Mouse (Mus musculus) hindbrain, embryonic 14.5 days (tissue): ENCODE measurements around the gene Elob. TPM values are rescaled to one million over a fixed set of nuclear protein-coding genes. Genes with fewer than 3 reads are reported as not detected.

Experiments used
- ATAC-seq: fragments of 200-750 bp; cut with Nextera tagmentation; 2 replicates; pipeline ENCODE4 v1.8.0; 2017; ENCODE audit warnings: moderate number of reproducible peaks, mild to moderate bottlenecking, moderate TSS enrichment, moderate library complexity; ENCODE audit not compliant: low FRiP score
- DNase-seq: peaks from one replicate; pipeline ENCODE4 v3.0.0-alpha.2; 2015; ENCODE audit warnings: low spot score
- H3K27ac ChIP-seq: fragments of 300-500 bp; sonication (generic); 2 replicates; pipeline ENCODE4 v1.5.1; 2014; ENCODE audit warnings: mild to moderate bottlenecking, moderate library complexity
- H3K27me3 ChIP-seq: fragments of 300-500 bp; sonication (generic); 2 replicates; pipeline ENCODE4 v1.6.1; 2014; ENCODE audit warnings: mild to moderate bottlenecking, low read length, mixed read lengths; ENCODE audit not compliant: control insufficient read depth, insufficient read depth
- H3K36me3 ChIP-seq: fragments of 300-500 bp; sonication (generic); replicated peaks from 2 replicates; pipeline ENCODE4 v1.6.1; 2014; ENCODE audit not compliant: control insufficient read depth, insufficient read depth
- H3K4me1 ChIP-seq: fragments of 300-500 bp; sonication (generic); replicated peaks from 2 replicates; pipeline ENCODE4 v1.6.1; 2014; ENCODE audit warnings: antibody characterized with exemption, low read length, mixed read lengths; ENCODE audit not compliant: control insufficient read depth, insufficient read depth
- H3K4me2 ChIP-seq: fragments of 300-500 bp; sonication (generic); replicated peaks from 2 replicates; pipeline ENCODE4 v1.6.1; 2014; ENCODE audit warnings: mild to moderate bottlenecking, moderate library complexity
- H3K4me3 ChIP-seq: fragments of 300-500 bp; sonication (generic); replicated peaks from 2 replicates; pipeline ENCODE4 v1.5.1; 2014; ENCODE audit warnings: mild to moderate bottlenecking, low read length
- H3K9ac ChIP-seq: fragments of 300-500 bp; sonication (generic); 2 replicates; pipeline ENCODE4 v1.6.1; 2014
- H3K9me3 ChIP-seq: fragments of 300-500 bp; sonication (generic); 2 replicates; pipeline ENCODE4 v1.6.1; 2016; ENCODE audit warnings: low read length; ENCODE audit not compliant: control insufficient read depth
- whole genome bisulfite sequencing: fragments of 180-500 bp; shearing (Covaris S2); extraction: QIAGEN DNeasy Blood & Tissue Kit; methylation state at CpG from one replicate; pipeline ENCODE4 v1.1.7; 2014; 5-methylcytosine and 5-hydroxymethylcytosine counted together
- polyA plus RNA-seq: library from polyadenylated mRNA; unstranded; fragments of >200 nt; fragmentation: Nextera tagmentation; extraction: Ambion mirVana; gene quantifications from 2 replicates; pipeline ENCODE4 v1.2.1, GENCODE M21; 2014

Gene Elob
- polyA plus RNA-seq, 1 experiment from 2014 or later: 1,404 TPM

GRCm38 (mm10) chr17:23828271-23829001, 500 bp downstream of the Elob start:
- H3K4me3 ChIP-seq: peak overlapping the region; percentile 89
- H3K9me3 ChIP-seq: no peaks in the 10 kb centered on the region
- peaks cover 6% of the 10 kb centered on the region; the same call in 1 of the 2 replicates for H3K27me3 ChIP-seq
- ATAC-seq (peak; percentile 80), DNase-seq (peak; percentile 47)
- peaks cover 22% of the 10 kb centered on the region for H3K4me1 ChIP-seq
- peaks cover 42% of the 10 kb centered on the region for H3K36me3 ChIP-seq
- 1% methylated on average over 45 of the region's 47 CpGs for WGBS
- peak overlapping the region; percentile 79 for H3K4me2 ChIP-seq
- H3K27ac ChIP-seq: peak overlapping the region; percentile 96
- peak overlapping the region; percentile 90 for H3K9ac ChIP-seq

GRCm38 (mm10) chr17:23825591-23825990, 3.3 kb downstream of the Elob start:
- H3K9ac ChIP-seq: no peak overlapping the region
- H3K36me3 ChIP-seq: peaks cover 71% of the 10 kb centered on the region
- ATAC-seq: no peak
- WGBS: 92% methylated on average over 4 of the region's 4 CpGs
- no peak for DNase-seq
- no peaks in the 10 kb centered on the region for H3K9me3 ChIP-seq
- 0 out of 2 replicates have a peak overlapping the region, but pooled peaks have one; percentile 14 for H3K27ac ChIP-seq
- peaks cover 22% of the 10 kb centered on the region for H3K4me1 ChIP-seq
- H3K4me3 ChIP-seq: no peak overlapping the region
- no peak overlapping the region for H3K4me2 ChIP-seq
- H3K27me3 ChIP-seq: no peaks in the 10 kb centered on the region

- Histone ChIP-seq H3K9ac (no peak overlapping the region), H3K27ac (no peak overlapping the region), H3K4me1 (peaks cover 16% of the 10 kb centered on the region), H3K4me2 (no peak overlapping the region), H3K27me3 (no peaks in the 10 kb centered on the region), H3K4me3 (no peak overlapping the region), H3K9me3 (peaks cover 16% of the 10 kb centered on the region), H3K36me3 (peaks cover 90% of the 10 kb centered on the region)
- WGBS: 91% methylated on average over 12 of the region's 12 CpGs
- ATAC-seq (no peak), DNase-seq (no peak)
Measured at GRCm38 (mm10) chr17:23823614-23824013, 5.3 kb downstream of the Elob start.

GRCm38 (mm10) chr17:23823018-23823417, 5.9 kb downstream of the Elob start:
- Histone ChIP-seq H3K36me3 (peaks cover 96% of the 10 kb centered on the region), H3K4me1 (peaks cover 14% of the 10 kb centered on the region), H3K4me3 (no peak overlapping the region), H3K9ac (no peak overlapping the region), H3K9me3 (peaks cover 22% of the 10 kb centered on the region), H3K4me2 (no peak overlapping the region), H3K27me3 (no peaks in the 10 kb centered on the region), H3K27ac (no peak overlapping the region)
- 0 out of 2 replicates have a peak, but pooled peaks have one; percentile 14 for ATAC-seq
- no peak for DNase-seq
- WGBS: 89% methylated on average over 16 of the region's 16 CpGs

GRCm38 (mm10) chr17:23822094-23822493, 6.8 kb downstream of the Elob start:
- H3K9ac ChIP-seq: no peak overlapping the region
- H3K27me3 ChIP-seq: no peaks in the 10 kb centered on the region
- H3K36me3 ChIP-seq: peaks cover 100% of the 10 kb centered on the region
- peaks cover 26% of the 10 kb centered on the region for H3K9me3 ChIP-seq
- WGBS: 83% methylated on average over 6 of the region's 6 CpGs
- no peak for ATAC-seq
- no peak overlapping the region for H3K27ac ChIP-seq
- no peak overlapping the region for H3K4me3 ChIP-seq
- peaks cover 4% of the 10 kb centered on the region; the same call in 1 of the 2 replicates for H3K4me1 ChIP-seq
- no peak for DNase-seq
- no peak overlapping the region for H3K4me2 ChIP-seq

- Histone ChIP-seq H3K4me2 (no peak overlapping the region), H3K27me3 (no peaks in the 10 kb centered on the region), H3K4me3 (no peak overlapping the region), H3K27ac (no peak overlapping the region), H3K36me3 (peaks cover 100% of the 10 kb centered on the region), H3K9ac (no peak overlapping the region), H3K4me1 (no peaks in the 10 kb centered on the region), H3K9me3 (peaks cover 26% of the 10 kb centered on the region)
- ATAC-seq (no peak), DNase-seq (no peak)
- 98% methylated on average over 5 of the region's 5 CpGs for WGBS
Measured at GRCm38 (mm10) chr17:23820731-23821130, 8.2 kb downstream of the Elob start.

GRCm38 (mm10) chr17:23819235-23819634, 9.7 kb downstream of the Elob start:
- H3K36me3 ChIP-seq: peaks cover 100% of the 10 kb centered on the region
- 98% methylated on average over 25 of the region's 25 CpGs for WGBS
- H3K27me3 ChIP-seq: no peaks in the 10 kb centered on the region
- H3K27ac ChIP-seq: no peak overlapping the region
- DNase-seq (no peak), ATAC-seq (no peak)
- no peak overlapping the region for H3K4me3 ChIP-seq
- peaks cover 30% of the 10 kb centered on the region for H3K9me3 ChIP-seq
- H3K4me1 ChIP-seq: no peaks in the 10 kb centered on the region
- H3K9ac ChIP-seq: no peak overlapping the region
- no peak overlapping the region for H3K4me2 ChIP-seq

GRCm38 (mm10) chr17:23818579-23818978, 10.4 kb downstream of the Elob start:
- no peak overlapping the region for H3K27ac ChIP-seq
- H3K27me3 ChIP-seq: no peaks in the 10 kb centered on the region
- H3K9me3 ChIP-seq: peaks cover 30% of the 10 kb centered on the region
- no peak overlapping the region for H3K4me3 ChIP-seq
- H3K4me1 ChIP-seq: no peaks in the 10 kb centered on the region
- ATAC-seq (no peak), DNase-seq (no peak)
- no peak overlapping the region for H3K9ac ChIP-seq
- peaks cover 100% of the 10 kb centered on the region for H3K36me3 ChIP-seq
- H3K4me2 ChIP-seq: no peak overlapping the region
- 100% methylated on average over 8 of the region's 8 CpGs for WGBS

- Histone ChIP-seq H3K4me2 (no peak overlapping the region), H3K9ac (no peak overlapping the region), H3K27me3 (no peaks in the 10 kb centered on the region), H3K36me3 (peaks cover 98% of the 10 kb centered on the region), H3K4me3 (no peak overlapping the region), H3K4me1 (no peaks in the 10 kb centered on the region), H3K27ac (no peak overlapping the region), H3K9me3 (peaks cover 30% of the 10 kb centered on the region)
- 98% methylated on average over 16 of the region's 16 CpGs for WGBS
- no peak for ATAC-seq
- DNase-seq: no peak
Measured at GRCm38 (mm10) chr17:23815641-23816040, 13.3 kb downstream of the Elob start.
